Mouse (Mus musculus): ENCODE measurements around the gene Zmat3.

DNA sequence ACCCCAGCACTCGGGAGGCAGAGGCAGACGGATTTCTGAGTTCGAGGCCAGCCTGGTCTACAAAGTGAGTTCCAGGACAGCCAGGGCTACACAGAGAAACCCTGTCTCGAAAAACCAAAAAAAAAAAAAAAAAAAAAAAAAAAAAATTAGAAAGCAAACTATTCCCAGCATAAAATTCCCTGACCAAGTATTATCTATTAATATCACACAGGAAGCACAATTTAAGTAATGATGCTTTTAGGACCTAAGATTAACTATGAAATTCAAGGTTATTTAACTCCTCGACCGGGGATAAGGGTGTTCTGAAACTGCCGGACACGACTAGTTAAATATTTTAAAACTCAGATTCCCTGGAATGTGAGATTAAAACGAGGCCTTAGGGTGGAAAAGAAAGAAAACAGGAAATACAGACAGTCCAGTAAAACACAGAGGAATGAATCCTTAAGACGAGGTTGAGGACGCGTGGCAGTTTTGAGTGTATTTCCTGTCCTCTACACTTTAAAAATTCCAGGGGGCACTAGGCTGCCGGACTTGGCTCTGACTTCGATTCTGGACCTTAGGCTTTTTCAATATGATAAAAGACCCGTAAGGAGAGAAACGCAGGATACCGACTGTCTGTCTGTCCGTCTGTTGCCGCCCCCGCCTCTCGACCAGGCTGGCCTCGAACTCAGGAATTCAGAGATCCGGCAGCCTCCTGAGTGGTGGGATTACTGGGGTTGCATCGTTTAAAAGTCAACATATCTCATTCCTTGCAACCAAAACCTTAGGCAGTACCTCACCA, 30.1 kb upstream of the Zmat3 start:
- TF ChIP-seq POLR2A (IDR thresholded peaks at IDR 0.05; ENCODE audit: borderline replicate concordance, insufficient read depth, low read length): no peak
- TF ChIP-seq CTCF (IDR thresholded peaks at IDR 0.05; ENCODE audit: borderline replicate concordance, insufficient read depth, low read depth, low read length): no peak
